Mouse (Mus musculus) lung, adult 2 months (tissue): ENCODE measurements around the gene Zbtb44. TPM values are rescaled to one million over a fixed set of nuclear protein-coding genes. Genes with fewer than 3 reads are reported as not detected.

ENCODE experiments used
- DNase-seq: peaks from one replicate; pipeline ENCODE4 v3.0.0; 2022
- H3K4me1 ChIP-seq: fragments of 200-500 bp; 2 replicates; pipeline ENCODE4 v1.6.1; 2011; ENCODE audit warnings: low read length; ENCODE audit not compliant: control insufficient read depth, insufficient read depth
- H3K4me3 ChIP-seq: fragments of 200-500 bp; replicated peaks from 2 replicates; pipeline ENCODE3; 2011; ENCODE audit warnings: low read depth, mild to moderate bottlenecking, control low read depth, low read length; ENCODE audit errors: extremely low read depth
- CTCF ChIP-seq: fragments of 200-500 bp; IDR thresholded peaks from 2 replicates; pipeline ENCODE4 v1.5.1; 2011; ENCODE audit warnings: mild to moderate bottlenecking, low read length, control low read depth; ENCODE audit not compliant: insufficient read depth
- POLR2A ChIP-seq: fragments of 200-500 bp; IDR thresholded peaks from 2 replicates; pipeline ENCODE4 v1.6.1; 2011; ENCODE audit warnings: low read depth, mild to moderate bottlenecking, control low read depth, low read length, borderline replicate concordance; ENCODE audit errors: extremely low read depth
- WGBS: fragments of 180-500 bp; shearing (Covaris S2); methylation state at CpG from one replicate; pipeline ENCODE4 v1.1.7; 2018; 5-methylcytosine and 5-hydroxymethylcytosine counted together
- polyA plus RNA-seq: library from polyadenylated mRNA; depleted of rRNA; stranded (reverse); fragments of >200 nt; gene quantifications from 2 replicates; pipeline ENCODE4 v1.2.3, GENCODE M21; 2012; rRNA removed

Zbtb44 gene
- 5.9 and 8.2 TPM in 2 replicates for polyA plus RNA-seq

DNA sequence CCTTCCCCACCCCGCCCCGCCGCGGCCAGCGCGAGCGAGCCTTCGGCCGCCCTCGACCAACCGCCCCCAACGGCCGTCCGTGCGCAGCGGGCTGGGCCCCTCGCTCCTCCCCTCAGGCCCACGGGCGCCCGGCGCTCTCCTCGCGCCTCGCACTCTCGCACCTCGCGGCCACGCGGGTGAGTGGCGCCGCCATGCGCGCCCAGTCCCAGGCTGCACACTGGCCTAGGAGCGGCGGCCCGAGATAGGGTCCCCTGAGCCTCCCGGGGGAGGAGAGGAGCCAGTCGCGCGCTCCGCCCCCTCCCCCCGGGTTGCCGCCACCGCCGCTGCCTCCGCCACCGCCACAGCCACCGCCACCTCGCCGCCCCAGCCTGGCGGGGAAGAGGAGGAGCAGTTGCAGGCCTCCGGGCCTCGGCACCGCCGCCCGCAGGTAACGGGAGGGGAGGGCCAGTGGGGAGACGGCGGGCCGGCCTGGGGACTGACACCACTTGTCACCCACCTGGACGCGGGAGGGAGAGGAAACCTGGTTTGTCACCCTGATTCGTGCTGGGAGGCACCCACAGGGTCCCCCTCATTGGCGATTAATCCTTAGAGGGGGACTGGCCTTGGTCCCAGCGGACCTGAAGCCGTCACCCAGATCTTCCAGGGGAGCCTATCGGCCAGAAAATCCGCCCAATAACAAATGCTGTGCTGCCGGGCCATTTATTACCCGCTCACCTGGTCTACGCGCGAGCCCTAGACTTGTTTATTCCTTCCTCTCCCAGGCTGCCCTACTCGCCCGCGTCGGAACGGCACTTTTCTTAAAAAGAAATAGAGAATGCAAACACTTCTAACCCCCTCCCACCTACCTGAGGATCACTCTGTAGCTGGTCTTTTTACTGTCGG lies at the start of gene Zbtb44:
Gene Zbtb44, plus strand, starts transcription at position 113 of the 882 bp plus-strand sequence.
- peak; percentile 82 for DNase-seq
- H3K4me1 ChIP-seq = peaks cover 9% of the 10 kb centered on the region
- peak within 1 kb of the TSS; percentile 96 for H3K4me3 ChIP-seq
- 1% methylated on average over 65 of the region's 79 CpGs for WGBS
- TF ChIP-seq CTCF (no peak), POLR2A (no peak)

DNA sequence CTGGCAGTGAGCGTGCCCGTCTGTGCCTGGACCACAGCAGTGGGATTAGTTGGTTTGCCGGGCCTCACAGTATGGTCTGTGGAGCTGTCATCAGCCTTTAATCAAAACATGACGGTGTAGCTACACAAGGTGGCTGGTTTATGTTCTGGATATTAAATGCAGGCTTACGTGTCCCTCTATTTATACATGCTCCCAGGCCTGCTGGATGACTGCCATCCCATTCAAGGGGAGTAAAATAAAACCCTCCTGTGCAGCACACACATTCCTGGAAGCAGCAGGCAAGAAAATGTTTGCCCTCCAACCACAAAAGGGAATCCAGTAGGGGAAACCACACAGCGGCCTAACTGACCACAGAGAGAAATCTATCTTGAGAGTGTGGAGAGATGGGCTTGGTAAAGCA lies 44.7 kb upstream of the Zbtb44 start:
- no peak for TF ChIP-seq CTCF
- no peak for TF ChIP-seq POLR2A
- no peak for DNase-seq
- 64% methylated on average over 6 of the region's 6 CpGs for WGBS
- no peak overlapping the region for H3K4me3 ChIP-seq
- H3K4me1 ChIP-seq = no peaks in the 10 kb centered on the region

GRCm38 (mm10) chr9:30993106-30993505 lies 37.3 kb upstream of the Zbtb44 start:
- WGBS = 77% methylated on average over 5 of the region's 5 CpGs
- Histone ChIP-seq H3K4me3 (no peak overlapping the region), H3K4me1 (no peaks in the 10 kb centered on the region)
- no peak for TF ChIP-seq POLR2A
- no peak for TF ChIP-seq CTCF
- no peak for DNase-seq

DNA sequence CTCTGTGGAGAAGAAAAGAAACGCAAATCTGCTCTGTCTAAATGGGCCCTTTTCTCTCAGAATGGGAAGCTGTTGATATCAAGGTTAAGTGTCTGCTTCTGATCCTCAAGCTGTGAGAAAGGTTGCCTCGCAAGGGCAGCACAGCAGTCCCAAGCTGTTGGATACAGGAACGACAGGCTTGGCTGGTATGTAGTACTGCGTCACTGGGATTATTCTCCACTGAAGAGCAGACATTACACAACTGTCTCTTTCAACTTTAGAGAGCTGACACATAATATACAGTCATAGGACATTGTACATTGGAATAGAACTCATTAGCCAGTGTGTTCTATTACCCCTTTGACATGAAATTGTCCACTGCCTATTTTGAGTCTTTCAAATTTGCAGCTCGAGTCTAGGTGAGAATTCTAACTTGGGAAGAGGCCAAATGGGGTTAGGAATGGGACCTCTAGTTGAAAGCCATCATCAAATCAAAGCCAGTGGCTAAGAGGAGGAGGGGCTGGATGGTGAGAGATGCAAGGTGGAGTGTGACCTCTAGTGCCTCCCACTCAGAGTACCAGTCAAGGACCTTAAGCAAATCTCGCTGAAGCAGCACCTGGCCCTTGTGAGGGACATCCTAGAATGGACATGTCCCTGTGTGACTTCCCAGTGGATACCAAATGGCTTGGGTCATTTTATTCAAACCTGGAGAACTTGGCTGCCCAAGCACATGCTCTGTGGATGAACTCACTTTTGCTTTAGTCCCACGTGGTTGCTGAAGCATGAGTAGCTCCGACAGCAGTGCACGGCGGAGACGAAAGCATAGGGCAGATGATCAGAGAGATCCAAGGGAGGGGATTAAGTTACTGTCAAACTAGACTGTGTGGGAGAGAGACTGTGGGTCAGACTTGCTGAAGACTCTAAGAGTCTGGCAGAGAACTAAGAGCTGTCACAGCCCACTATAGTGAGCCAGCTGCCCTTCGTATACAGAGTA lies 33.6 kb upstream of the Zbtb44 start:
- 61% methylated on average over 12 of the region's 12 CpGs for WGBS
- TF ChIP-seq CTCF = no peak
- TF ChIP-seq POLR2A = no peak
- Histone ChIP-seq H3K4me1 (no peaks in the 10 kb centered on the region), H3K4me3 (no peak overlapping the region)
- no peak for DNase-seq

DNA sequence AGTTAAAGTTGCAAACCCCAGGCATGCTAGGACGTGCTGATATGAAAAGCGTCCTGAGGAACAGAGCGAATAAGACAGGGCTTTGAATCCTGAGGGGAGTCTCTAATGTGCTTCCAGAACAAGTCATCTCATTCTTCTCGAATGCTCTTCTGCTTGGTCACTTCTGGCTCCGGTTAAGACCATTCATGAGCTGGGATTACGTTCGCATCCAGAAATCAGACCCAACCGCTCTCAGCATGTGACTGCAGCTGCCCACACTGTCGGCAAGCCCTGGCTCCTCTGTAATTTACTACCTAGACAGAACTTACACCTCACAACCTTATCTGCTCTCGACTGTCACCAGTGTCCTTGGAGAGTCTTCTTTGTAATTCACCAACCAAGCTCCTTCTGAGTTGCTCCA lies 29.8 kb upstream of the Zbtb44 start:
- WGBS = 80% methylated on average over 10 of the region's 10 CpGs
- TF ChIP-seq POLR2A (no peak), CTCF (no peak)
- no peak overlapping the region for H3K4me3 ChIP-seq

GRCm38 (mm10) chr9:31002528-31002927 lies 27.9 kb upstream of the Zbtb44 start:
- 81% methylated on average over 4 of the region's 4 CpGs for WGBS
- no peak for DNase-seq
- Histone ChIP-seq H3K4me1 (no peaks in the 10 kb centered on the region), H3K4me3 (no peak overlapping the region)
- TF ChIP-seq CTCF (no peak), POLR2A (no peak)

More for the DNA sequence above, 29.8 kb upstream of the Zbtb44 start:
- H3K4me1 ChIP-seq = no peaks in the 10 kb centered on the region
- DNase-seq = no peak

- H3K4me3 ChIP-seq = no peak overlapping the region
- DNase-seq = no peak
- no peaks in the 10 kb centered on the region for H3K4me1 ChIP-seq
- no peak for TF ChIP-seq CTCF
- WGBS = 74% methylated on average over 2 of the region's 2 CpGs
These were observed 21.1 kb upstream of the Zbtb44 start for GRCm38 (mm10) chr9:31009334-31009733.

DNA sequence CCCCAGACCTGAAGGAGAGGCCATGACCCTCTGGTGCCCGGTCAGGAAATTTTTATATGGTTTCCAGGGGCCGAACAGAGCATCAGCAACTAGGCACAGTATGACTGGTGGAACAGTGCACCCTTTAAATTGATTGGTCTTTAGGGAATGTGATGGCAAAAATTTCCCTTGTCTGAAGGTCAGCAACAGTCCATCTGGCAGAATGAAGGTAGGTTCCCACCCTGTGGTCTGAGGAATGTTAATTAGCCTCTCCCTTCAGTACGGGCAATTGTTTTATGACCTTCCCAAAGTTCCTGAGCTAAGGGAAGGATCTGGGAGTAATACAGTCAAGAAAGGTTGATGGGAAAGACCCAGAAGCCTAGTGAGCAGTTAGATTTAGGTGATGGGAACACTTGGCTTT lies 20.4 kb upstream of the Zbtb44 start:
- Histone ChIP-seq H3K4me3 (no peak overlapping the region), H3K4me1 (no peaks in the 10 kb centered on the region)
- DNase-seq = no peak
- TF ChIP-seq CTCF (no peak), POLR2A (no peak)
- WGBS = 71% methylated on average over 3 of the region's 3 CpGs

DNA sequence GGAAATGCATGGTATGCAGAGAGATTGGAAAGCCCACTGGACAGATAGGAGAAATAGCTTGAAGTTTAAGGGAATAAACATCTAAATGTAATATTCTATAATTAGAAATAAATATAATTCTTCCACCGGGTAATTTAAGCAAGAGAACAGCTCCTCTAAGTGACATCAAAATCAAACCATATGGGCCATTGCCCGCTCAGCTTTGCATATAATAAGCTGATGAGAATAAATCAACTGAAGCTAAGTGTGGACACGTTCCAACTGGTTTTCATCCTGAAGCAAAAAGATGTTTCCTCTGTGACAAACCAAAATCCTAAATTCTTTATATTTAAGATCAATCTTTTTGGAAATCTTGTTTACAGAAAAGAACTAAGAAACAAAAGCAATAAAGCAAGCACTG lies 19.7 kb upstream of the Zbtb44 start:
- H3K4me3 ChIP-seq = no peak overlapping the region
- TF ChIP-seq CTCF (no peak), POLR2A (no peak)
- DNase-seq = no peak
- no peaks in the 10 kb centered on the region for H3K4me1 ChIP-seq
- WGBS = 68% methylated on average over 3 of the region's 3 CpGs
